Mouse (Mus musculus): Measurements from ENCODE around the gene Arsb. TPM values are rescaled to one million over a fixed set of nuclear protein-coding genes. Genes with fewer than 3 reads are reported as not detected.
"Not testable (repeated sequence)": the region's sequence is repeated elsewhere in the genome, so short reads cannot be mapped to it uniquely, and the experiment has no call there.

The Arsb gene
- total RNA-seq, 2 experiments from 2014 or later = 83.3 to 84.2 TPM

DNA sequence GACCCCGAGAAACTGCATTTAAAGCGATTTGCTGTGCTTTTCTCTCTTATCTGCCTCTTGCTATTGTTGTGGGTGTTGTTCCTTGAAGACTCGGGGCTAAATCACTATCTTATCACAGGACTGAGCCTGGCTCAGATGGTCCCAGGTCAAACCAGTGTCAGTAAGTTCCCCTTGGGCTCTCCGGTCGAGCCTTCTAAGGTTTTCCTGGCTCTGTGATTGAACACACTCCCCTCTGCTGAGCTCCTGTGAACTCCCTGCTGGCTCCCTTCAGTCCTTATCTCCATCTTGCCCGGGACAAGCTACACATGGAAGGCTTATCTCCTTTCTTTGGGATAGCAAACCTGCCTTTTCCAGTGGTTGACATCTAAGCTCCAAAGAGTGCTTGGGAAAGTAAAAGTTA is 180.1 kb downstream of the Arsb start:
- intact Hi-C loops (cut with DNase I) = no loop called here
- DNase-seq (ENCODE audit: low spot score in 2 of 2) = no peak

DNA sequence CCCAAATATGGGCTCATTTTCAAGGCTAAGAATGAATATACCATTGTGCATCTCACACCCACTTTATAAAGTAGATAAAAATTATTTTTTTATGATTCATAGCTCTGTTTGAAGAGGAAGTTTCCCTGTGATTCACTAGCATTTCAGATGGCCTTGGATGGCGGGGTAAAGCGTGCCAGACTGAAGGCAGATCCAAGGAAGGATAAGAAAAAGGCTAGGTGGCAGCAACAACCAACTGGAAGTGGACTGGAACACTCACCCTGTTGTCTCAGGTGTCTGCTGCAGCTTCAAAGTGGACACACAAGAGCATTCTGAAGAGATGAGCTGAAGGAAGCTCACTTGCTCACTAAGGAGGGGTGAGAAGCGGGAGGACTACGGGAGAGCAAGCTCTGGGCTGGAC is 181.0 kb downstream of the Arsb start:
- intact Hi-C loops (cut with DNase I) = no loop called here
- no peak for DNase-seq (ENCODE audit: low spot score in 2 of 2)

DNA sequence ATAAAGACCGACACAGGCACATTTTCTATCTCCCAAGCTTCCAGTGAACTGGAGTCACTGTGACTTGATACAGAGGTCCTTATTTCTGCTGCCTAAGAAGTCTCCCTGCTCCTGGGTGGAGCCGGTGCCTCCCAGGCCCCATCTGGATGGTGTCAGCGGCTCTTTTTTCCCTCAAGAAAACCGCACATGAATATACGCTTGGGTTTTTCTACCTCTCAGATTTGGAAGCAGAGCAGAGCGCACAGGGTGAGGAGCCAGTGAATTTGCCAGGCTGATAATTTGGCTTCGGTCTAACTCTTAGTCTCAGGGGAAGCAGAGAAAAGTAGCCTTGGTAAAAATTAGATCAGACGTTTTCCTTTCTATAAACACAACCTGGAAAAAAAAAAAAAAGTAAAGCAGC is 186.5 kb downstream of the Arsb start:
- intact Hi-C loops (cut with DNase I) = no loop called here
- no peak for DNase-seq (ENCODE audit: low spot score in 2 of 2)

DNA sequence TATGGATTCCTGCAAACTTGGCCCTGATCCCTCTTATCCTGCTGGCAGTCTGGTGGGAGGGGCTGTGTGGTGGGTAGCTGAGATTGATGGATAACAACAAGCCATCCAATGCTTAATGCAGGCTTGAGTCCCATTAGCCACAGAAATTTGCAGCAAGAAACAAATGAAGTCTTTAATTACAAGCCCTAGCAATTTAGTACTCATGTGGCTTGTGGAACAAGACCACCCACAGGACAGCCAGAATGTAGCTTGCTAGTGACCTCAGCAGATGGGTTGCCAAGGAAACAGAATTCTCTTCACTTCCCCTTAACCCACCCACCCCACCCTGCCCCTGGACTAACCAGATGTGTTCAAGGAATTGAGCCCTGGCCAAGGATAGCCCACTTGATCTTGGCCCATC is 194.8 kb downstream of the Arsb start:
- intact Hi-C loops (cut with DNase I) = no loop called here
- DNase-seq (ENCODE audit: low spot score in 2 of 2) = no peak

DNA sequence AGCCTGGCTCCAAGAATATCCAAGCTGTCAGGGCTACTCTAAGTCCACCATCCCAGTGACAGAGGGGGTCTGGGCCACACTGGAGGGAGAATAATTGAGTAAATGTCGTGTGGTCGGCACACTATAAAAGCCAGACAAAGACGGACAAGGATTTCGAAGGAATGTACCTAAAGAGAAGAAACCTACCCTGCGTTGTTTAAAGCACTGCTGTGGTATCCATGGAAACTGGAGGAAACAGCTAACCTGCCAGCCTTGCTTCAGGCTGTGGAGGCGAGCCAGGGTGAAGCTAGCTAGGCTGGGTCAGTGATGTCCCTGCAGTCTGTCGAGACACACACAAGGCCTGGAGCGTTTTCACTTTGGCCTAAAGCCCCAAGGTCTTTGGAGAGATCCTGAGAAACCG is 195.7 kb downstream of the Arsb start:
- peak; percentile 46 to 72 for DNase-seq (ENCODE audit: low spot score in 2 of 2)
- intact Hi-C loops (cut with DNase I) = no loop called here

GRCm38 (mm10) chr13:93970115-93970514 is 198.7 kb downstream of the Arsb start:
- intact Hi-C loops (cut with DNase I) = no loop called here

GRCm38 (mm10) chr13:93972423-93972822 is 201.0 kb downstream of the Arsb start:
- intact Hi-C loops (cut with DNase I) = no loop called here
- DNase-seq (ENCODE audit: low spot score in 2 of 2) = no peak

More at GRCm38 (mm10) chr13:93970115-93970514, 198.7 kb downstream of the Arsb start:
- no peak for DNase-seq (ENCODE audit: low spot score in 2 of 2)

GRCm38 (mm10) chr13:93975668-93976067 is 204.2 kb downstream of the Arsb start:
- intact Hi-C loops (cut with DNase I) = no loop called here

GRCm38 (mm10) chr13:93976897-93977530 is 205.6 kb downstream of the Arsb start:
- intact Hi-C loops (cut with DNase I) = no loop called here

More at GRCm38 (mm10) chr13:93975668-93976067, 204.2 kb downstream of the Arsb start:
- DNase-seq (ENCODE audit: low spot score in 2 of 2) = no peak

GRCm38 (mm10) chr13:93978703-93979495 is 207.5 kb downstream of the Arsb start:
- no peak for DNase-seq (ENCODE audit: low spot score in 2 of 2)
- intact Hi-C loops (cut with DNase I) = no loop called here

More at GRCm38 (mm10) chr13:93976897-93977530, 205.6 kb downstream of the Arsb start:
- DNase-seq (ENCODE audit: low spot score in 2 of 2) = no peak

GRCm38 (mm10) chr13:93979754-93980153 is 208.3 kb downstream of the Arsb start:
- DNase-seq (ENCODE audit: low spot score in 2 of 2) = no peak
- intact Hi-C loops (cut with DNase I) = no loop called here

DNA sequence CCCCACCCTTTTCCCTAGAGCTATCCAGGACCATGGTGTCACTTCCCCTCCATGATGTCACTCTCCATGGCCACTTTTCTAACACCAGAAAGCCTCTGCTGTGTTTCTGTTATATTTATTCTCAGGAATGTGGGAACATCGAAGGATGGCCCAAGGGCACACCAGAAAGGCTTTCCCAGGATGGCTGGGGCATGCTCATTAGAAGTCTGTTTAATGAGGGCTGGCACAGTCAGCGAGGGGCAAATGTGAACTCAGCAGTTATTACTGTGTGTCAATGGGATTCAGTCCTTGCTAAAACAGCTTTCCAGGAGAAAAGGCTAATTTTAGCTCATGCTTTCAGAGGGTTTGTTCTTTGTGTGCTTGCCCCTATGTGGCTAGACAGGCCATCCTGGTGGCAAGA is 213.1 kb downstream of the Arsb start:
- intact Hi-C loops (cut with DNase I) = no loop called here
- no peak for DNase-seq (ENCODE audit: low spot score in 2 of 2)

GRCm38 (mm10) chr13:93985181-93985580 is 213.8 kb downstream of the Arsb start:
- DNase-seq (ENCODE audit: low spot score in 2 of 2) = no peak
- intact Hi-C loops (cut with DNase I) = no loop called here

GRCm38 (mm10) chr13:93985750-93986149 is 214.3 kb downstream of the Arsb start:
- DNase-seq (ENCODE audit: low spot score in 2 of 2); intact Hi-C loops (cut with DNase I): not testable (repeated sequence)

GRCm38 (mm10) chr13:93987611-93988010 is 216.2 kb downstream of the Arsb start:
- DNase-seq (ENCODE audit: low spot score in 2 of 2) = no peak
- intact Hi-C loops (cut with DNase I) = no loop called here

- intact Hi-C loops (cut with DNase I) = no loop called here
- DNase-seq (ENCODE audit: low spot score in 2 of 2) = no peak
Measured at GRCm38 (mm10) chr13:93989208-93989607, 217.8 kb downstream of the Arsb start.

GRCm38 (mm10) chr13:93989736-93990611 is 218.5 kb downstream of the Arsb start:
- intact Hi-C loops (cut with DNase I) = no loop called here
- DNase-seq (ENCODE audit: low spot score in 2 of 2) = no peak

DNA sequence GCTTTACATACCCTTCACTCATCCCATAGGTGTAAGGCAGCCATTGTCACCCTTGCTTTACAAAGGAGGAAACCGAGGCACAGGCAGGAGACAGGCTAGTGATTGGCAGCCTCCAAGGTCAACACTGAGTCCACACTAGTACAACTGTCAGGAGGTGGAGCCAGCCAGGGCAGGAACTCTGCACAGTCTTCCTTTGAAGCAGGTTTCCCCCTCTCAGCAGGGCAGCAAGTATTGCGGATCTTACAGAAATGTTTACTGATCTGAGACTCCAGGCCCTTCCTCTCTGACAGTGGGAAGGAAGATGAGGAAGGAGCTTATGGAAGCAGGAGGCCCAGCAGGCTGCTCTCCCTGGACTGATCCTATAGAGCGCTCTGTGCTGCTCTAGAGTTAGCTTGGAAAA is 219.4 kb downstream of the Arsb start:
- no peak for DNase-seq (ENCODE audit: low spot score in 2 of 2)
- intact Hi-C loops (cut with DNase I) = no loop called here

- intact Hi-C loops (cut with DNase I) = no loop called here
- no peak for DNase-seq (ENCODE audit: low spot score in 2 of 2)
Measured at GRCm38 (mm10) chr13:93992342-93992882, 221.0 kb downstream of the Arsb start.

Data from left cerebral cortex, postnatal 25 days (tissue).